Mouse (Mus musculus) limb, embryonic 11.5 days (tissue): ENCODE data around the gene Gmpr. TPM values are rescaled to one million over a fixed set of nuclear protein-coding genes. Genes with fewer than 3 reads are reported as not detected.

Experiments
- ATAC-seq: fragments of 200-750 bp; cut with Nextera tagmentation; 2 replicates; pipeline ENCODE4 v1.8.0; 2017; ENCODE audit warnings: low read depth; ENCODE audit not compliant: insufficient number of reproducible peaks, low FRiP score, low TSS enrichment
- DNase-seq: peaks from one replicate; pipeline ENCODE4 v3.0.0-alpha.2; 2015; ENCODE audit warnings: low spot score
- H3K27ac ChIP-seq: fragments of 300-500 bp; sonication (generic); replicated peaks from 2 replicates; pipeline ENCODE4 v1.5.1; 2014; ENCODE audit warnings: low read depth, mild to moderate bottlenecking, low read length
- H3K27me3 ChIP-seq: fragments of 300-500 bp; sonication (generic); 2 replicates; pipeline ENCODE4 v1.6.1; 2014; ENCODE audit warnings: mild to moderate bottlenecking, low read length, mixed read lengths; ENCODE audit not compliant: control insufficient read depth, insufficient read depth
- H3K36me3 ChIP-seq: fragments of 300-500 bp; sonication (generic); 2 replicates; pipeline ENCODE4 v1.6.1; 2014; ENCODE audit warnings: mild to moderate bottlenecking, low read length, moderate library complexity, mixed read lengths; ENCODE audit not compliant: control insufficient read depth, insufficient read depth
- H3K4me1 ChIP-seq: fragments of 300-500 bp; sonication (generic); 2 replicates; pipeline ENCODE4 v1.6.1; 2014; ENCODE audit warnings: low read length, mixed read lengths; ENCODE audit not compliant: control insufficient read depth, insufficient read depth
- H3K4me2 ChIP-seq: fragments of 300-500 bp; sonication (generic); 2 replicates; pipeline ENCODE4 v1.6.1; 2014; ENCODE audit warnings: low read depth, mild to moderate bottlenecking, moderate library complexity; ENCODE audit not compliant: severe bottlenecking
- H3K4me3 ChIP-seq: fragments of 300-500 bp; sonication (generic); 2 replicates; pipeline ENCODE4 v1.5.1; 2014; ENCODE audit warnings: low read depth, low read length
- H3K9ac ChIP-seq: fragments of 300-500 bp; sonication (generic); 2 replicates; pipeline ENCODE4 v1.6.1; 2014; ENCODE audit warnings: mild to moderate bottlenecking, low read length
- H3K9me3 ChIP-seq: fragments of 300-500 bp; sonication (generic); 2 replicates; pipeline ENCODE4 v1.6.1; 2016; ENCODE audit warnings: low read length; ENCODE audit not compliant: control insufficient read depth
- WGBS: fragments of 180-500 bp; shearing (Covaris S2); extraction: QIAGEN DNeasy Blood & Tissue Kit; methylation state at CpG from one replicate; pipeline ENCODE4 v1.1.7; 2014; 5-methylcytosine and 5-hydroxymethylcytosine counted together
- polyA plus RNA-seq: library from polyadenylated mRNA; unstranded; fragments of >200 nt; fragmentation: Nextera tagmentation; extraction: Ambion mirVana; gene quantifications from 2 replicates; pipeline ENCODE4 v1.2.1, GENCODE M21; 2014

The Gmpr gene
- polyA plus RNA-seq, 1 experiment from 2014 or later, result 19.9 TPM

- H3K27me3 ChIP-seq, result no peaks in the 10 kb centered on the region
- no peak overlapping the region for H3K4me2 ChIP-seq
- H3K4me3 ChIP-seq, result no peak overlapping the region
- no peak overlapping the region for H3K27ac ChIP-seq
- H3K9ac ChIP-seq, result no peak overlapping the region
- no peaks in the 10 kb centered on the region for H3K36me3 ChIP-seq
- DNase-seq (no peak), ATAC-seq (no peak)
- no peaks in the 10 kb centered on the region for H3K4me1 ChIP-seq
- no peaks in the 10 kb centered on the region for H3K9me3 ChIP-seq
These were observed 83.7 kb downstream of the Gmpr start for GRCm38 (mm10) chr13:45590898-45591297.

GRCm38 (mm10) chr13:45593914-45594313 lies 86.7 kb downstream of the Gmpr start:
- Histone ChIP-seq H3K27me3 (no peaks in the 10 kb centered on the region), H3K4me1 (no peaks in the 10 kb centered on the region), H3K27ac (no peak overlapping the region), H3K4me2 (no peak overlapping the region), H3K36me3 (no peaks in the 10 kb centered on the region), H3K9ac (no peak overlapping the region), H3K4me3 (no peak overlapping the region), H3K9me3 (no peaks in the 10 kb centered on the region)
- DNase-seq (no peak), ATAC-seq (no peak)
- 62% methylated on average over 1 of the region's 1 CpGs for WGBS

- DNase-seq, result no peak
These were observed 88.2 kb downstream of the Gmpr start for GRCm38 (mm10) chr13:45595416-45595815.

GRCm38 (mm10) chr13:45599831-45600230 lies 92.6 kb downstream of the Gmpr start:
- DNase-seq (no peak), ATAC-seq (no peak)
- H3K4me3 ChIP-seq, result no peak overlapping the region
- H3K4me1 ChIP-seq, result no peaks in the 10 kb centered on the region
- no peaks in the 10 kb centered on the region for H3K9me3 ChIP-seq
- H3K27ac ChIP-seq, result no peak overlapping the region
- no peaks in the 10 kb centered on the region for H3K27me3 ChIP-seq
- no peaks in the 10 kb centered on the region for H3K36me3 ChIP-seq
- no peak overlapping the region for H3K4me2 ChIP-seq
- no peak overlapping the region for H3K9ac ChIP-seq
- WGBS, result 90% methylated on average over 2 of the region's 2 CpGs

More at GRCm38 (mm10) chr13:45595416-45595815, 88.2 kb downstream of the Gmpr start:
- ATAC-seq, result no peak
- H3K9ac ChIP-seq, result no peak overlapping the region
- H3K4me3 ChIP-seq, result no peak overlapping the region
- H3K27me3 ChIP-seq, result no peaks in the 10 kb centered on the region
- H3K4me1 ChIP-seq, result no peaks in the 10 kb centered on the region
- WGBS, result 83% methylated on average over 7 of the region's 7 CpGs
- no peaks in the 10 kb centered on the region for H3K36me3 ChIP-seq
- H3K4me2 ChIP-seq, result no peak overlapping the region
- no peak overlapping the region for H3K27ac ChIP-seq
- no peaks in the 10 kb centered on the region for H3K9me3 ChIP-seq

- no peak overlapping the region for H3K27ac ChIP-seq
- no peaks in the 10 kb centered on the region for H3K9me3 ChIP-seq
- H3K4me3 ChIP-seq, result no peak overlapping the region
- no peaks in the 10 kb centered on the region for H3K36me3 ChIP-seq
- H3K27me3 ChIP-seq, result no peaks in the 10 kb centered on the region
- no peak for ATAC-seq
- H3K4me1 ChIP-seq, result no peaks in the 10 kb centered on the region
- no peak overlapping the region for H3K9ac ChIP-seq
- 58% methylated on average over 6 of the region's 6 CpGs for WGBS
- no peak for DNase-seq
- H3K4me2 ChIP-seq, result no peak overlapping the region
These were observed 93.2 kb downstream of the Gmpr start for GRCm38 (mm10) chr13:45600443-45600842.

Other genes starting within 250 kb of the Gmpr start
- gene Mylip, start 117.7 kb upstream of the Gmpr start, polyA plus RNA-seq, result 10.8 and 11.4 TPM in 2 replicates